In genomic region chr6:84589742-84590686, GRCm38 (mm10) we compare ENCODE assay signal across 7 mouse cellular contexts. TPM values are rescaled to one million over a fixed set of nuclear protein-coding genes. Genes with fewer than 3 reads are reported as not detected.
DNase-seq lines count a peak whose midpoint lies in the region; ATAC-seq lines count a peak whose summit lies in the region.

No protein-coding gene starts in this region.

- DNase-seq in adrenal gland, adult 2 months: peak; percentile 91
- DNase-seq in embryo, embryonic 10 days (ENCODE audit: low spot score): peak; percentile 89
- peak; percentile 93 for DNase-seq in gastrocnemius, postnatal 10 days
- DNase-seq in induced T-regulatory cell, adult 2 months (ENCODE audit: low read depth): peak; percentile 75
- peak; percentile 47 to 78 for DNase-seq in left cerebral cortex, adult 8-10 months (ENCODE audit: low spot score in 2 of 2)
- peak; percentile 67 to 70 for DNase-seq in right cerebral cortex, postnatal 36 days (ENCODE audit: low spot score in 2 of 2)

- peak; percentile 89 for ATAC-seq in megakaryocyte-erythroid progenitor cell, adult 5-6 weeks (replicated peaks; ENCODE audit: low FRiP score, low TSS enrichment, poor library complexity, severe bottlenecking)

RNA-seq across cellular contexts. Expression of gene Cyp26b1, which starts 3.7 kb away (rescaled TPM):
- 10 to 100 TPM; 25.6 to 28.6 TPM for total RNA-seq in adrenal gland, adult 2 months (2021)
- 1.2 and 6.4 TPM in 2 replicates for polyA plus RNA-seq in adrenal gland, adult 2 months (2012; rRNA removed)
- 1 to 10 TPM; 2.0 to 2.8 TPM for total RNA-seq in gastrocnemius, postnatal 10 days (2021)
- 1 to 10 TPM; 4.4 to 8.9 (median 6.2) TPM for total RNA-seq in left cerebral cortex, adult 8-10 months (2022)
- not detected in 2 replicates for total RNA-seq in megakaryocyte-erythroid progenitor cell, adult 5-6 weeks (2014; fragmentation: Nextera tagmentation)
- not detected in 2 replicates for total RNA-seq in megakaryocyte-erythroid progenitor cell, adult 5-6 weeks (2017)

Comparison
In these comparisons a context has a peak if more than half of its experiments do, and no peak if none do; other contexts are left out.
1. Peak in every context shown above with its lines: DNase-seq and ATAC-seq.